Mouse (Mus musculus): ENCODE measurements around the gene Tnfrsf25. TPM values are rescaled to one million over a fixed set of nuclear protein-coding genes. Genes with fewer than 3 reads are reported as not detected.

Gene Tnfrsf25
- total RNA-seq, 2 experiments from 2014 or later, result 1.9 to 2.0 TPM

DNA sequence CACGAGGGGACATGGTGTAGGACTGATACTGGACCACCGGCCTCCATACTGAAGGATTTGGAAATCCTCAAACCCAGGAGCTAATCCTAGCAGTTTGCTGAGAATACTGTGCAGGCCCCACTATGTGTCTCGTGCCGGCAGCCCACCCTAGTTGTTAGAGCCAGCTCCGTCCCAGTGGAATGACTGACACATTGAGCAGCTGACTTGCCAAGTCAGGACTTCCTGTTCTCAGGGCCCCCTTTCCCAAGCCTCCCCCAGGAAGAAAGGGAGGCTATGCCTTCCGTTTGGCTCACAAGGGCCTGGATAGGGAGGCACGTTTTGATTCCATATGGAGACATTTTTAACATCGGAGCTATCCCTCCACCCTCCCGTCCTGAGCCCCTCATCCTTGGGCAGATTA lies 25.5 kb upstream of the Tnfrsf25 start:
- no peak for DNase-seq (ENCODE audit: low spot score in 2 of 2)

DNA sequence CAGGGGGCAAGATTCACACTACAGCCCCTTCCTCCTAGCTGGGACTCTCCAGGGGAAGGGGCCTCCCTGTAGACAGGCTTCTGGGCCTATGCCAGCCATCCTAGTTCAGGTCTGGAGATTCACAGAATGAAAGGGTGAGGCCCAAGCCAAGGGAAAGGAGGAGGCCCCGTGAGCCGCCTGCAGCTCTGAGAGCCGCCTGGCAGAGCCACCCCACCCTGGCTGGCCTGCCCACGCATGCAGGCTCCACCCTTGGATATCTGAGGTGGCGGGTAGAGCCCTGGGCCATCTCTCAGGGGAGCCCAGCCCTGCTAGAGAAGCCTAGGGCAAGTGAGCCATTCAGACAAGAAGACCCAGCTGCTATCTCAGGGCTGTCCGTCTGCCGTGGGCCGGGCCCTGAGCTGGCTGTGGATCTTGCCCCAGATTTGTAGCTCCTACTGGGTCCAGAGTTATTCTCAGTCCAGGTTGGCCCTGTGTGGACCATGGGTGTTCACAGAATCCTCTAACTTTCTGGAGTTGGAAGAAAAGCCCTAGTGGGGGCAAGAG lies 22.9 kb upstream of the Tnfrsf25 start:
- DNase-seq (ENCODE audit: low spot score in 2 of 2), result no peak

DNA sequence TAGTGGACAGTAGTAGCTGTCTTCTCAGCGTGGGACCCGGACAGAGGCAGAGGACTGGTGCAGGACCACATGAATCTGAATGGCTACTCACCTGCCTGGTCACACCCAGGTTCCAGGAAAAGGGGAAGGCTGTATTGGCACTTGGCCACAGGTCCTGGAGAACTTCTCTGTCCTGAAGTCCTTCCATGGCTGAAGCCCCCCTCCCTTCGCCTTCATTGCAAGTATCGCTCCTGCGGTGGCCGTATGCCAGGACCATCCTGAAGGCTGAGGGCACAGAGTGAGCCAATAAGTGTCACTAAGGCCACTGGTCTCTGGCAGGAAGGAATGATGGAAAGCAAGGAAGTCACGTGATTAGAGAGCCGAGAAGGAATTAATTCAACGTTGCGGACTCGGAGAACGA lies 21.5 kb upstream of the Tnfrsf25 start:
- DNase-seq (ENCODE audit: low spot score in 2 of 2), result no peak

DNA sequence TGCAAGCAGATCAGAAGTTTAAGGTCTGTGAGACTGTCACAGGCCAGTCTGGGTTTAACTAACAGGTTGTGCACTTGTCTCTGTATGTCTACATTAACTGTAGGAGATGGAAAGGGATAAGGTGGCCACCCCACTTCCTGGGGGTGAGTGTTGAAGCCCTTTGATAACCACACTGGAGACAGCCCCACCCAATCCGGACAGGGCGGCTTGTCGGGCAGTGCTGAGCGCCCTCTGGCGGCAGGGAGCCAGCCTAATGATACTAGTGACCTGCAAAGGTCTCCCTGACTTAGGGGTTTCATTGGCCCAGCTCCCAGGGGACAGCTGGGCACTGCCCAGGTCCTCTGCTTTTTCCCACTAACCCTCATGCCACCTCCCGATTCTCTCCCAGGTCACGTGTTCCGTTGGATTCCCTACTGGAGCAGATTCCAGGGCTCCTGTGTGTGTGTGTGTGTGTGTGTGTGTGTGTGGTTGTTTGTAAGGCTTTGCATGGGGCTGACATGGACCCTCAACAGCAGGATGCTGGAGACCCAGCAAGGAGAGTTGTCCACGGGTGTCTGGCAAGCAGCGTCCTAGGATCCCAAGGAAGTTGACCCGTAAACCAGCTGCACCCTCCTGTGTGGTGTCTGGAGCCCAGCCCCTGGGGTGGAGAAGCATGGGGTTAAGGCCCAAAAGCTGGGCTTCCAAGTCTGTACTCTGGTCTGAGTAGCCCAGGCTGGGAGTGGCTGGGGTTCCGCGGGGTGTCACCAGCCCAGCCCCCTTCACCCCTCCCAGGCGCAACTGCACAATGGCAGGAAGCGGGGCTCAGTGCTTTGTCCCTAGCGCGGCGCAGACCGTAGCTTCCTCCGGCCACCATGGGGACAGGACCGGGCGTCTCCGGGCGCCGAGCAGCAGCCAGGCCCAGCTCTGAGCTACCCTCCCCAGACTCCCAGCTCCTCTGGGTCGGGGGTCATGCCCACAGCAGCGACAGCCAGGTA lies 19.5 kb upstream of the Tnfrsf25 start:
- peak in 1 of 2 experiments; percentile 83 for DNase-seq (ENCODE audit: low spot score in 2 of 2)

DNA sequence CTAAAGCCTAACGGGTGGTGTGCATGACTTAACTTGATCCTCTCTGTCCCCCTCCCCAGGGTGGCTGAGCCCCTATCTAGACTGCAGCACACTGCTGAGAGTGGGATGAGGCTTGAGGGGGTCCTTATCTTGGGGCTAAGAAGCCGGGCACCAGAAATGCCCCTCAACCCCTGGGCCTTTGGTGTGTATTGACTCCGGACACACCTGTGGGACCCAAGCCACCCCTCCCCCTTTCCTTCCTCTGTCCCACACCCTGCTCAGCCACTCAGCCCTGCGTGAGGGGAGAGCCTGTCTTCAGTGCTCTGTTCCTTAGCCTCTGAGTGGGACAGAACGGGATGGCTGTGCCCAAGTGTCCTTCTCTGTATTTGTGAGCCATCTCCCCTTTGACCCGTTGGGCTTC lies 18.8 kb upstream of the Tnfrsf25 start:
- no peak for DNase-seq (ENCODE audit: low spot score in 2 of 2)

DNA sequence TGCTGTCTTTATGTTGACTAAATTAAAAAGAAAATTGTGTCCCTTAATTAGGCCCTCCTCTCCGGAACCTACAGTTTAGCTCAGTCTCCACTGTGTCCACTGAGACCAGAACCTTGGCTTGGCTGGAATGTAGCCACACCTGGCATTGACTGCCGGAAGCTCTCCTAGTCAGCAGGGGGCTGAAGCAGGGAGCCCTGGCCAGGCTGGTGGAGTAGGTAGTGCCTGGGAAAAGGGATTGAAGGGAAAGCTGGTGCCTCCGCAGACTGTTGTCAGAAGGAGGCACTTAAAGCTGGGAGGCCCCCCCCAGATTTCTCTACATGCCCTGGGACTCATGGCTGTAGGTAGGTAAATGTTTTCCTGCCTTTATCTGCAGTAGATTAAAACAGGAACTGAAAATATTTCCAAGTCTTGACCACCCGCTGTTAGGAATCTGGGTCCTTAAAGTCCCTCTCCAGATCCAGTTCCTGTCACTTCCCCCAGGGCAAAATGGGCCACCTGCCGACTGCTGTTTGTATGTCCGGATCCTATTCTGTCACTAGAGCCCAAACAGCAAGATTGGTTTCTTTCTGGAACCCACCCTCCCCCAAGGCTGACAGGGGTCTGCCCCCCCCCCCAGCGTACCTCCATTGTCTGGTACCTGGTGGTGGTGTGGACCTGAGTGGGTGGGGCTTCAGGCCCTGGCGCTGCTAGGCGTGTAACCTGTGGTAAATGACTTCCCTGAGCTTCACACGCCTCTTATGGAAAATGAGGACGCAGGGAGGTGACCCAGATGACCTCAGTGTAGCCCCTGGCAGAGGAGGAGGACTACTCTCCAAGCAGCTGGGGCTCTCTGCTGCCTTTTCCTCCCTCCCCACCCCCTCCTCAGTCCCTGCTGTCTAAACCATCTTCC lies 17.6 kb upstream of the Tnfrsf25 start:
- no peak for DNase-seq (ENCODE audit: low spot score in 2 of 2)

DNA sequence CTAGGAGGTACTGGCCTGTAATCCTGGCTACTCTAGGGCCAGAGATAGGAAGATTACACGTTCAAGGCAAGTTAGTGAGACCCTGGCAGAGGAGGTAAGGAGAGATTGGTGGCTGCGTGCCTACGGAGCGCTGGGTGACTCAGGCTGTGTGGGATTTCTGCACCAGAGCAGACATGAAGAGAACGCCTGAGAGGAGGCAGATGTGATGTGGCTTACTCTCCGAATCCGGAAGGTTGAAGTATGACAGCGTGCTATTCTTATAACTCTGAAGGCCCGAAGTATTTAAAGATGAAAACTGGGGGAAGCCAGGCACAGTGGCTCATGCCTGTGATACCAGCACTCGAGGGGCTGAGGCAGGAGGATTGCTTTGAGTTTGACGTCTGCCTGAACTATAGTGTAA lies 15.2 kb upstream of the Tnfrsf25 start:
- no peak for DNase-seq (ENCODE audit: low spot score in 2 of 2)

DNA sequence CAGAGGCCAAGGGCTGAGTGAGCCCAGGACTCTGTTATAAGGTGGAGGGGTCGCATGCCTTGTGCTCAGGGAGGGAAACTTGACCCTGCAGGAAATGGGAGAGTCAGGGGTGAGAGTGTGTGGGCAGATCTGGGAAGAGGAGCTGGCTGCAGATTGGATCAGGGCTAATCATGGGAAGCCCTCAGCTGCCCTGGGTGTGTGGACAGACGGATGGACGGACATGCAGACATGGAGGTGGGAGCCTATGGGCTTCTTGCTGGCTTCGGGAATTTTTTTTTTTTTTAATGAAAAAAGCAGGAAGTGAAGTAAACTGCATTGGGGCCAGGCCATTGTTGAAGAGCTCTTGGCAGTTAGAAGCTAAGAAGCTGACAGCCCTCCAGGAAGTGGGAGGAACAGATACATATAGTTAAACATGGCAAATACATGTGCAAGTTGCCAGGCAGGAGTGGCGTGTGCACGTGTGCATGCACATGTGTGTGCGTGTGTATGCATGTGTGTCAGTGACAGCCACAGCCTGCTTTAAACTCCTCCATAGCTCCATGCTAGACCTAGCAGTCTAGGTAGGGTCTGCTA lies 14.6 kb upstream of the Tnfrsf25 start:
- no peak for DNase-seq (ENCODE audit: low spot score in 2 of 2)

DNA sequence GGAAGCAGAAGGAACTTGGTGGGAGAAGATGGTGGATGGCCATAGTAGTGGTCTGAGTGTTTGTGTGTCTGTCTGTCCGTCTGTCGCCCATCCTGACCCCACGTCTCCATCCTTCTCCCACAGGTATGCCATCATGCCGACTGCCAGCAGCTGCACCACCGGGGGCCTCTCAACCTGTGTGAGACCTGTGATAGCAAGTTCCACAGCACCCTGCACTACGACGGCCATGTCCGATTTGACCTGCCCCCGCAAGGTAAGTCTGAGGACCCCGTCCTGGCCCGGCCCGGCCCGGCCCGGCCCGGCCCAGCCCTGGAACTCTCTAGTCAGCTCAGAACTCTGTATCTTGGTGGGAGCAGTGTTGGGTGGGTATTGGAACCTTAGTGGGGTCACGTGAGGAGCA lies 13.8 kb upstream of the Tnfrsf25 start:
- no peak for DNase-seq (ENCODE audit: low spot score in 2 of 2)

DNA sequence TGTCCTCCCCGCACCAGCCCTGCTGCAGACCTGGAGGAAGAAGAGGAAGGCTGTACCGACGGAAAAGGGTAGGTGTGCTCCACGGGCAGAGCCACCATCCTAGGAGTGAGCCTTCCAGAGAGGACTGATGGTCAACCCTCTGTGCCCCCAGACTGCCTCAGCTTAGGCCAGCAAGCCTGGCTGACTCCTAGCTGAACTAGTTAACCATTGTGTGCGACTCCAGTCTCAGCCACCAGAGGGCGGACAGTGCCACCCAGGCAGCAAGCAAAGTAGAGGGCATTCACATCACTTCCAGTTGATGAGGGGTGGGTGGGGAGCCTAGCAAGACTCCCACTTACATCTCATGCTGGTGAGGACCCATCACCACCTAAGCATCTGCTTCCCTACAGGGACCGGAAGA lies 12.7 kb upstream of the Tnfrsf25 start:
- DNase-seq (ENCODE audit: low spot score in 2 of 2), result peak in 1 of 2 experiments; percentile 73

DNA sequence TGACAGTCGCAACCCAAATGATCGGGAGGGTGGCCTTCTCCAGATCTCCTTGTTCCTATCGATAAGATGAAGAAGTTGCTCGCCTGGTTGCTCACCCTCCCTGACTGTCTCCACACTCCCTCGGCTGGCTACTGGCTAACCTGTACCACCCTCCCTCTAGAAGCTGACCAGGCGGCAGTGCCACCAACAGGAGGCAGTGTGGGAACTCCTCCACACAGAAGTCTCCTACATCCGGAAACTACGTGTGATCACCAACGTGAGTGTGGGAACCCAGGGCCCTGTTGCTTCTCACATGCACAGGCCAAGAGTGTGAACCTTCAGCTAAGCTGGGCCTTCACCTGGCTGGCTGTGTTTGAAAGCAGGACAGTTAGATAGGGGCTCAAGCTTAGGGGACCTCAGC lies 9.0 kb upstream of the Tnfrsf25 start:
- DNase-seq (ENCODE audit: low spot score in 2 of 2), result no peak

DNA sequence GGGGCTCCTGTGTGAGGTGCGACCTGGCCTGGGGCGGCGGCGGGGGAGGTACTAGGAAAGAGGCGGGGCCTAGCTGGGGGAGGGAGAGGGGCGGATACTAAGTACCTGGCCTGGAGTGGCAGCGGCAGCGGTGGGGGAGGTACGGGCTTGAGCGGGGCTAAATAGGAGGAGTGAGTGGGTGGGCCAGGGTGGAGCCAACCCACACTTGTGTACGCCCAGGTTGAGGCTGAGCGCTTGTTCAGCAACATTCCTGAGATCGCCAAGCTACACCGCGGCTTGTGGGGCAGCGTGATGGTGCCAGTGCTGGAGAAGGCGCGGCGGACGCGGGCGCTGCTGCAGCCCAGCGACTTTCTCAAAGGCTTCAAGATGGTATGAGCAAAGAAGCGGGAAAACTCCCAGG lies 8.2 kb upstream of the Tnfrsf25 start:
- DNase-seq (ENCODE audit: low spot score in 2 of 2), result no peak

DNA sequence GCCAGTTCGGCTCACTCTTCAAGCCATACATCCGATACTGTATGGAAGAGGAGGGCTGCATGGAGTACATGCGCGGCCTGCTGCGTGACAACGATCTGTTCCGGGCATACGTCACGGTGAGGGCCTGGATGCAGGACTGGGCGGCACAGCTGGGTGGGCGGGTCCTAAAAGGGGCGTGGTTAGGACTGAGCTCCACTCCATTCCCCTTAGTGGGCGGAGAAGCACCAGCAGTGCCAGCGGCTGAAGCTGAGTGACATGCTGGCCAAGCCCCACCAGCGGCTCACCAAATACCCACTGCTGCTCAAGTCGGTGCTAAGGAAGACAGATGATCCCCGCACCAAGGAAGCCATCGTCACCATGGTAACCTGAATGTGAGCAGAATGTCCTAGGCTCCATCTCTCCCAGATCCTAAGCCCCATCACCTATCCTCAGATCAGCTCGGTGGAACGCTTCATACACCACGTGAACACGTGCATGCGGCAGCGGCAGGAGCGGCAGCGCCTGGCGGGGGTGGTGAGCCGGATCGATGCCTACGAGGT lies 7.7 kb upstream of the Tnfrsf25 start:
- peak in 1 of 2 experiments; percentile 68 for DNase-seq (ENCODE audit: low spot score in 2 of 2)

DNA sequence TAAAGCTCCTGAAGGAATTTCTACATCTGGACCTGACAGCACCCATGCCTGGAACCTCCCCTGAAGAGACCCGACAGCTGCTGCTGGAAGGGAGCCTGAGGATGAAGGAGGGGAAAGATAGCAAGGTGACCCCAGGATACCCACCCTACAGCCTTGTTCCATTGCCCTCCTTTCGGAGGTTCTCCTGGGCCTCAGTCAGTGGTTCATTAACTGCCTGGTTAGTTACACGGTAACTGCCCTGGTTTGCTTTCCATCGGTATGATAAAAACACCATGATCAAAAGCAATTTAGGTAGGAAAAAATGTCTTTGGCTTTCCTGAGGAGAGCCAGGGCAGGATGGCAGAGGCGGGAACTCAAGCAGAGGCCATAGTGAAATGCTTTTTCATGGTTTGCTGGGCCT lies 7.1 kb upstream of the Tnfrsf25 start:
- no peak for DNase-seq (ENCODE audit: low spot score in 2 of 2)

DNA sequence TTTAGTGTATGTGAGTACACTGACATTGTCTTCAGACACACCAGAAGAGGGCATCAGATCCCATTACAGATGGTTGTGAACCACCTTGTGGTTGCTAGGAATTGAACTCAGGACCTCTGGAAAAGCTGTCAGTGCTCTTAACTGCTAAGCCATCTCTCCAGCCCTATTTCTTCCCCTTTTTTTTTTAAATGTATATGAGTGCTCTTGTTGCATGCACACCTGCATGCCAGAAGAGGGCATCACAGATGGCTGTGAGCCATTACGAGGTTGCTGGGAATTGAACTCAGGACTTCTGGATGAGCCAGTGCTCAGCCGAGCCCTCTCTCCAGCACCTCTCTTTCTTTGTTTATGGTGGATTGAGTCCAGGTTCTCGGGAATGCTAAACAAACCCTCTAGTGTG lies 6.2 kb upstream of the Tnfrsf25 start:
- DNase-seq (ENCODE audit: low spot score in 2 of 2), result no peak

DNA sequence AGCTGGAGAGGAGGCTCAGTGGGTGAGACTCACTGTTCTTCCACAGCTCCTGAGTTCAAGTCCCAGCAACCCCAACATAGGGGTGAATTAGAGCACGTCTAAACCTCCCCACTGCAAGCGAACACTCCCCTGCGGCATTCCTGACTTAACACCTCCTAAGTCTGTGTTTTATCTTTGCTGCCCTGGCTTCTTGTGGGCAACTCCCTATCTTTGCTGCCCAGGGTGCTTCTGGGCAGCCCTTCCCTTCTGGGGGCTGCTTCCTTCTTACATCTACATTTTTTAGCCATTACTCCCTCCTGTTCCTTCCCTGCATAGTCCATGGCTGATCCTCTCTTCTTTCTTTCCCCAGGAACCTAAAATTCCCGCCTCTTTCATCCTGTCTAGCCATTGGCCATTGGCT lies 5.0 kb upstream of the Tnfrsf25 start:
- DNase-seq (ENCODE audit: low spot score in 2 of 2), result no peak

DNA sequence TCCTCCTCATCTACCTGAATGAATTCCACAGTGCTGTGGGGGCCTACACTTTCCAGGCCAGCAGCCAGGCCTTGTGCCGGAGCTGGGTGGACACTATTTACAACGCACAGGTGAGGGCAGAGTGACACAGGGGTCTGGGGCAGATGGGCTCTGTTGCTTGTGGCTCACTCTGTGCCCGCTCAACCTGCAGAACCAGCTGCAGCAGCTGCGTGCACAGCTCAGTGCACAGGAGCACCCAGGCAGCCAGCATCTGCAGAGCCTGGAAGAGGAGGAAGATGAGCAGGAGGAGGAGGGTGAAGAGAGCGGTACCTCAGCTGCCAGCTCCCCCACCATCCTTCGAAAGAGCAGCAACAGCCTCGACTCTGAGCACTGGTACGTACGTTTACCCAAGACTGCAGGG lies 3.4 kb upstream of the Tnfrsf25 start:
- DNase-seq (ENCODE audit: low spot score in 2 of 2), result no peak

DNA sequence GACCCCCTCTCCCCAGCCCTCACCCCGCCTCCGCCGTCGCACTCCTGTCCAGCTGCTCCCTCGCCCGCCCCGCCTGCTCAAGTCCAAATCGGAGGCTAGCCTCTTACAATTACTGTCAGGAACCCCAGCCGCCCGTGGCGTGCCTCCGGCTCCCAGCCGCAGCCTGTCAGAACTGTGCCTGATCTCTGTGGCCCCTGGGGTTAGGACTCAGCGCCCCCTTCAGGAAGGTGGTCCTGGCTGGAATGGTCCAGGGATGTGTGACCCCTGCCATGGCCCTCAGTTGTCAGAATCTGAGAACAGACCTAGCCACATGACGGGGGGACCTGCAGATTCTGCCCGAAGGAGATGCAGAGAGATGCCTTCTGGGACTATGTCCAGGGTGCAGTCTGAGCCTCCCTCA lies 1.7 kb upstream of the Tnfrsf25 start:
- DNase-seq (ENCODE audit: low spot score in 2 of 2), result no peak

DNA sequence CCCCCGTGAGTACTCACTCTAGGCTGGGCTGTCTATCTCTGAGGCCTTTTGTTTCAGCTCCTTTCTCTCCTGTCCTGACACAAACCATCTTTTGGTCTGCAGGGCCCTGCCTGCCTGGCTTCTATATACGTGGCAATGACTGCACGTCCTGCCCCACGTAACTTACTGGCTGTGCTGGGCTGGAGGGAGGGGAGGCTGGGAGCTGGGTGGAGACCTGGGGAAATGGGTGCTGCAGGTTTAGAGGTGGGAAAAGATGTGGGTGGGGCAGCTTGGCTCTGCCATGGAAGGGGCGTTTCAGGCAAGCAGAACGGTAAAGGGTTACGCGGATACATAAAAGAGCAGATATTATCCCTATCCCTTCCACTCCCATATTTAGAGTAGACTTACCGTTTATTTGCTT lies 1.8 kb downstream of the Tnfrsf25 start:
- no peak for DNase-seq (ENCODE audit: low spot score in 2 of 2)

DNA sequence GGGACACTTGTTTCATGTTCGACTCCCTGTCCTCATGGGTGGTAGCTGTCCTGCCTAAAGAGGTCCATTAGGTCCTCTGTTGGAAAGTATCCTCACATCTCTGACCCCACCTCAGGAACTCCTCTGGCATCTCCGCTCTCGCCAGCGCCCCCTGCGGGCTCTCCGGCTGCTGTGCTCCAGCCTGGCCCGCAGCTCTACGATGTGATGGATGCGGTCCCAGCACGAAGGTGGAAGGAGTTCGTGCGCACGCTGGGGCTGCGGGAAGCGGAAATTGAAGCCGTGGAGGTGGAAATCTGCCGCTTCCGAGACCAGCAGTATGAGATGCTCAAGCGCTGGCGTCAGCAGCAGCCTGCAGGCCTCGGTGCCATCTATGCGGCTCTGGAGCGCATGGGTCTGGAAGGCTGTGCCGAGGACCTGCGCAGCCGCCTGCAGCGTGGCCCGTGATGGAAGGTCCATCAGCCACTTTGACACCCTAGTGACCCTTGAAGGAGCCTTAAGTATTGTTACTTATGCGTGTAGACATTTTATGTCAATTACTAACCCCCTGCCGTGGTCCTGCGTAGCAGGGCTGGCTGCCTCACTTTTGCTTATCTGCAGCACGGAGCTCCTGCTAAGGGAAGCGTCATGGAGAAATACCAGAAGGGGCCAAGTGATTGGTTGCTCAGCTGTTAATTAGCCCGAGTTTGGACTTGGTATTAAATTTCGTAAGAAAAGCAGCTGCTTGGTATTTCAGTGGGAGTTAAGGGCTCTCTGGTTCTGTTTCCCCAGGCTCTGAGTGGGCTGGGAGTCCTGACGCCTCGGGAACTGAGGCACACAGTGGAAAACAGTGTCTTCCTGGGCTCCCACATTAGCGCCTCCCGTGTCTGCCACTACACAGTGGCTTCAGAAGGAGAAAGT lies 3.9 kb downstream of the Tnfrsf25 start:
- peak in 1 of 2 experiments; percentile 57 for DNase-seq (ENCODE audit: low spot score in 2 of 2)

Measured in gastrocnemius, postnatal 4 days (tissue).